Mouse (Mus musculus): ENCODE data around the gene Scgb3a1.

GRCm38 (mm10) chr11:49695695-49696094 lies 32.3 kb downstream of the Scgb3a1 start:
- TF ChIP-seq CTCF (IDR thresholded peaks at IDR 0.05; ENCODE audit: borderline replicate concordance, insufficient read depth, low read length) (no peak), POLR2A (IDR thresholded peaks at IDR 0.05; ENCODE audit: low read depth, low read length) (no peak)
